Mouse (Mus musculus) midbrain, embryonic 13.5 days (tissue): ENCODE measurements around the gene Crip2. TPM values are rescaled to one million over a fixed set of nuclear protein-coding genes. Genes with fewer than 3 reads are reported as not detected.

Experiments used
- ATAC-seq: fragments of 200-750 bp; cut with Nextera tagmentation; 2 replicates; pipeline ENCODE4 v1.8.0; 2017; ENCODE audit warnings: mild to moderate bottlenecking, moderate TSS enrichment, moderate library complexity
- H3K27ac ChIP-seq: fragments of 300-500 bp; sonication (generic); 2 replicates; pipeline ENCODE4 v1.5.1; 2015; ENCODE audit warnings: inconsistent platforms, mild to moderate bottlenecking, moderate library complexity
- H3K27me3 ChIP-seq: fragments of 300-500 bp; sonication (generic); 2 replicates; pipeline ENCODE4 v1.6.1; 2015; ENCODE audit warnings: mild to moderate bottlenecking, inconsistent platforms
- H3K36me3 ChIP-seq: fragments of 300-500 bp; sonication (generic); 2 replicates; pipeline ENCODE4 v1.6.1; 2015; ENCODE audit warnings: mild to moderate bottlenecking, inconsistent platforms
- H3K4me1 ChIP-seq: fragments of 300-500 bp; sonication (generic); replicated peaks from 2 replicates; pipeline ENCODE4 v1.6.1; 2015; ENCODE audit warnings: inconsistent platforms
- H3K4me2 ChIP-seq: fragments of 300-500 bp; sonication (generic); replicated peaks from 2 replicates; pipeline ENCODE4 v1.6.1; 2015; ENCODE audit warnings: moderate library complexity, mild to moderate bottlenecking, inconsistent platforms
- H3K4me3 ChIP-seq: fragments of 300-500 bp; sonication (generic); replicated peaks from 2 replicates; pipeline ENCODE4 v1.5.1; 2015; ENCODE audit warnings: mild to moderate bottlenecking, inconsistent platforms
- H3K9ac ChIP-seq: fragments of 300-500 bp; sonication (generic); replicated peaks from 2 replicates; pipeline ENCODE4 v1.6.1; 2015; ENCODE audit warnings: mild to moderate bottlenecking, inconsistent platforms
- H3K9me3 ChIP-seq: fragments of 300-500 bp; sonication (generic); 2 replicates; pipeline ENCODE4 v1.6.1; 2016; ENCODE audit warnings: mild to moderate bottlenecking, inconsistent platforms
- WGBS: fragments of 180-500 bp; shearing (Covaris S2); methylation state at CpG from one replicate; pipeline ENCODE4 v1.1.7; 2015; 5-methylcytosine and 5-hydroxymethylcytosine counted together
- polyA plus RNA-seq: library from polyadenylated mRNA; unstranded; fragments of >200 nt; fragmentation: Nextera tagmentation; extraction: Ambion mirVana; gene quantifications from 2 replicates; pipeline ENCODE4 v1.2.1, GENCODE M21; 2015

Crip2 gene
- polyA plus RNA-seq, 1 experiment from 2014 or later, result 360 TPM

DNA sequence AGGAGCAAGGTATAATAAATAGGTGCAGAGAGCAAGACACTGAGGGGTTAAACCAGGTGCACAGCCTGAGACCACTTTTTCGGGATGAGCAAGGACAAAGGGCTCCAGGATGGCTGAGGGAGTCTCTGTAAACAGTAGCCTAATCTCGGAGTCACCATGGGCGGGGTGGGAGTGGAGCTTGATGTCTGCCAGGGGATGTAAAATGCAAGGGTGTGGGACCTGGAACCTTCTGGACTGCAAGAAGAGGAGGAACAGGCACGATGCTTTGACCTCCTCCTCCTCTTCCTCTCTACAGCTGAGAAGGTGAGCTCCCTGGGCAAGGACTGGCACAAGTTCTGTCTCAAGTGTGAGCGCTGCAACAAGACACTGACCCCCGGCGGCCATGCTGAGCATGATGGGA is 3.1 kb downstream of the Crip2 start:
- no peak for ATAC-seq
- H3K9me3 ChIP-seq, result no peaks in the 10 kb centered on the region
- H3K4me1 ChIP-seq, result peaks cover 58% of the 10 kb centered on the region

DNA sequence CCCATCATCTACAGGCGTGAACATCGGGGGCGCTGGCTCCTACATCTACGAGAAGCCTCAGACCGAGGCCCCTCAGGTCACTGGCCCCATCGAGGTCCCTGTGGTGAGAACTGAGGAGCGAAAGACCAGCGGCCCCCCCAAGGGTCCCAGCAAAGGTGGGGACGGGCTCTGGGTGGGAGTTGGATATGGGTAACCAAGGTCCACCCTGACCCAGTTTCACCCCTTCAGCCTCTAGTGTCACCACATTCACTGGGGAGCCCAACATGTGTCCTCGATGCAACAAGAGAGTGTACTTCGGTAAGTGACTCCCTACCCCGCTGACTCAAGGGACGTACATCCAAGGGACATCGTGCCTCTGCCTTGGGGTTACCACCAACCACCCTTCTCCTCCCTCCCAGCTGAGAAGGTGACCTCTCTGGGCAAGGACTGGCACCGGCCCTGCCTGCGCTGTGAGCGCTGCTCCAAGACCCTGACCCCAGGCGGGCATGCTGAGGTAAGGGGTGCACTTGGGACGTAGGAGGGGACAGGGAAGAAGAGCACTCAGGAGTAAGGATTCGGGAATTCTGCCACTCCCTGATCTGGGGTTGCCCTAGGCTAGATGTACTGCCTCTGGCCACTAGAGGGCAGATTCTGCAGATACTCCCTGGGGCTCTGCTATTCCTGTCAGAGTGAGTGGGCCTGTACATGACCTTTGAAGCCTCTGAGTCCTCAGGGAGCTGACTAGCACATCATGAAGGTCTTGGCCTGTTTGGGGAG is 4.1 kb downstream of the Crip2 start:
- Histone ChIP-seq H3K9ac (no peak overlapping the region), H3K4me3 (no peak overlapping the region), H3K36me3 (peaks cover 25% of the 10 kb centered on the region), H3K4me1 (peaks cover 55% of the 10 kb centered on the region), H3K4me2 (no peak overlapping the region), H3K9me3 (no peaks in the 10 kb centered on the region), H3K27me3 (peaks cover 5% of the 10 kb centered on the region; the same call in 1 of the 2 replicates), H3K27ac (no peak overlapping the region)
- ATAC-seq, result no peak
- WGBS, result 85% methylated on average over 20 of the region's 20 CpGs

More for the DNA sequence above, 3.1 kb downstream of the Crip2 start:
- Histone ChIP-seq H3K4me3 (peak overlapping the region; percentile 74), H3K27me3 (no peaks in the 10 kb centered on the region; the same call in 1 of the 2 replicates), H3K4me2 (peak overlapping the region; percentile 82), H3K27ac (0 out of 2 replicates have a peak overlapping the region, but pooled peaks have one; percentile 52), H3K9ac (peak overlapping the region; percentile 81), H3K36me3 (peaks cover 30% of the 10 kb centered on the region)
- WGBS, result 64% methylated on average over 7 of the region's 7 CpGs

DNA sequence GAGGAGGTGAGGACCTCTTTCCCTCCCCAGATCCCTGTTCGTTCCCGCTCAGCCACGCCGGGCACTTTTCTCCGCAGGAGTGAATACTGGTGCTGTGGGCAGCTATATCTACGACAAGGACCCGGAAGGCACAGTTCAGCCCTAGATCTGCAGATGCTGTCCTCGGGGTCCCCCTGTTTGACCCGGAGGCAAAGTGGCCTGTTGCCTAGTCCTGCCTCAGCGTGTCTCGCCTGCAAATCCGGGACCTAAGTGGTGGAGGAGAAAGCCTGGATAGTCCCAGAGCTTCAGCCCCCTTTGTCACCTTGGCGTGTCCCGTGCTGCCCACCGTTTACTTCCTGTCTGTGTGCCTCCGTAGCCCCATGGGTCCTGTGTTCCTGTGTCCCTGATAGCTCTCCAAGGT is 4.8 kb downstream of the Crip2 start:
- no peaks in the 10 kb centered on the region for H3K9me3 ChIP-seq
- H3K4me1 ChIP-seq, result peaks cover 48% of the 10 kb centered on the region
- WGBS, result 95% methylated on average over 16 of the region's 16 CpGs
- peaks cover 25% of the 10 kb centered on the region for H3K36me3 ChIP-seq
- H3K4me2 ChIP-seq, result no peak overlapping the region
- no peak for ATAC-seq
- H3K27me3 ChIP-seq, result peaks cover 5% of the 10 kb centered on the region; the same call in 1 of the 2 replicates
- no peak overlapping the region for H3K27ac ChIP-seq
- no peak overlapping the region for H3K4me3 ChIP-seq
- no peak overlapping the region for H3K9ac ChIP-seq

DNA sequence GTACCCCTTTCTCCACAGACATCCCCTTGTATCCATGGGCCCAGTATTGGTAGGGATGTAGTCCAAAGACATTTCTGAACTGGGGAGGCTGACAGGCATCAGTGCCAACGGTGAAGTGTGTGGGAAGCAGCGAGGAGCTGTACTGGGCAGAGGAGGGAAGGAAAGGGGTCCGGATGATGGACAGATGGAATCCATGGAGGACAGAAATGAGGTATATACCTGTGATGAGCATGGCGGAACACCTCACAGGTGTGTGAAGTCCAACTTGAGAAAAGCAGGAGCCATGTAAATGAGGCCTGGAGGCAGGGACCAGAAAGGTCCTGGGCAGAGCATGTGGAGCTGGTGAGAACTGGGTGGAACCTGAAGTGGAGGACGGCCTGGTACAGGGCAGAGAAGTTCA is 5.6 kb downstream of the Crip2 start:
- ATAC-seq, result 0 out of 2 replicates have a peak, but pooled peaks have one; percentile 4
- Histone ChIP-seq H3K36me3 (peaks cover 25% of the 10 kb centered on the region), H3K4me2 (no peak overlapping the region), H3K9ac (no peak overlapping the region), H3K9me3 (no peaks in the 10 kb centered on the region), H3K4me3 (no peak overlapping the region), H3K27ac (no peak overlapping the region), H3K4me1 (peaks cover 47% of the 10 kb centered on the region), H3K27me3 (peaks cover 11% of the 10 kb centered on the region)
- WGBS, result 86% methylated on average over 5 of the region's 5 CpGs

DNA sequence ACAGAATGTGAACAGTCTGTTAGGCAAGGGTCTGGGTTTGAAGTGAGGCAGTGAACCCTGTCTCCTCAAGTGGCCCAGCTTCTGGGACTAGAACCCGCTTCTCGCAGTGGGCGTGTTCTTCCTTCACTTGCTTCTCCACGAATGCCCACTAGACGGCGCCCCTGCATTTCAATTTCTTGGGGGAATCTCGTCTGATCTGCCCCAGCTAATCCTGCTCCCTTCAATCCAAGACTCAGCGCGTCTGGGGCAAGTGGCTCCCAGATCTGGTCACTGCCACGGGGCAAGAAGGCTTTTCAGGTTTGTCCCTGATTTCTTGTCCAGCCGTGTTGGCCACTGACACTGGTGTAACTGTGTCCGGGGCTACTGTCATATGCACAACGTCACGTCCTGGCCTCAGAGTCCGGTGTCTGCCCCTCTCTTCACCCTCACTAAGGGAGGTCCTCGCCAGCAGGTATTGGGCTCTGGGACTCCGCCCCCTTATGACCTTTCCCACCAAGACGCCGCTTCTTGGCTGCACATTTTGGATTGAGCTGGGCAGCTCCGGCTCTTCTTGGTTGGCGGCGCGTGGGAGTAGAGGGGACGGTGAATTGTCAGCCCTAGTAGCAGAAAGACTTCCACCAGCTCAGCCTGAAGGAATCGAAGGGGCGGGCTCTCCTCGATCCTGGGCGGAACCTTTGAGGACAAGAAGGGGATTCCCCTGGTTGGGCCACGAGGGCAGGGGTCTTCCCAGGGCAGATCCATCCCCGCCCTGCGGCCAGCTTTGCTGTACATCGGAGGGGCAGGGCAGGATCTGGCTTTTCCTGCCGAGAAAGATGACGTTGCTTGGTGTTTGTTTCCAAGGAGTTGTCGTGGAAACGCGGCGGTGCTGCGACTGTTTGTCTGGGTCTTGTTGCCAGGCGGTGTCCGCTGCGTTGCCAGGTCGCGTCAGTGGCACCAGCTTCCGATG is 6.3 kb downstream of the Crip2 start, which contains the start of gene Crip1:
Gene Crip1, plus strand, starts transcription at position 205 of the 946 bp plus-strand sequence.
- ATAC-seq, result peak; percentile 18
- H3K9me3 ChIP-seq, result no peaks in the 10 kb centered on the region
- H3K27me3 ChIP-seq, result peaks cover 18% of the 10 kb centered on the region
- H3K4me3 ChIP-seq, result no peak within 1 kb of the TSS; the same call in 1 of the 2 replicates
- H3K9ac ChIP-seq, result no peak within 1 kb of the TSS
- no peak within 1 kb of the TSS; the same call in 1 of the 2 replicates for H3K27ac ChIP-seq
- peak within 1 kb of the TSS; percentile 38 for H3K4me2 ChIP-seq
- H3K4me1 ChIP-seq, result peaks cover 42% of the 10 kb centered on the region
- WGBS, result 8% methylated on average over 45 of the region's 45 CpGs
- peaks cover 25% of the 10 kb centered on the region for H3K36me3 ChIP-seq

DNA sequence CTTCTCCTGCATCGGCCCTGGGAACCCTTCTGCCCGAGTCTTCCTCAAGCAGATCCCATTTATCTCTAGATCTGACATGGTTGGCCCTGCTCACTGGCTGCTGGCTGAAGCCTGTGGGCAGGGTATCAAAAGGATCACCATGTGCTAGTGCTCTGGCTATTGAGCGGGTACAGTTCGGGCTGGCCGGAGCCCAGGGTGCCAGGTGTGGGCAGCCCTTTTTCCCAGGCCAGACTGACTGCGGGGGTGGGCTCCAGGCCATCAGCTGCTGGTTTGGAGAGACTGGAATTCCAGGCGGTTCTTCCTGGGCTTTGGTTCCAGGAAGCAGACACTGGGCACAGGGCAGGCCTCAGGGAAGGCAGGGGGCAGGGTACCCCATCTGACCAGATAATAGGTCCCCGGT is 7.4 kb downstream of the Crip2 start:
- Histone ChIP-seq H3K9ac (no peak overlapping the region), H3K4me2 (no peak overlapping the region), H3K4me1 (peaks cover 42% of the 10 kb centered on the region), H3K4me3 (no peak overlapping the region), H3K27me3 (peaks cover 29% of the 10 kb centered on the region), H3K9me3 (no peaks in the 10 kb centered on the region), H3K36me3 (peaks cover 25% of the 10 kb centered on the region), H3K27ac (no peak overlapping the region)
- 88% methylated on average over 8 of the region's 8 CpGs for WGBS
- no peak for ATAC-seq

DNA sequence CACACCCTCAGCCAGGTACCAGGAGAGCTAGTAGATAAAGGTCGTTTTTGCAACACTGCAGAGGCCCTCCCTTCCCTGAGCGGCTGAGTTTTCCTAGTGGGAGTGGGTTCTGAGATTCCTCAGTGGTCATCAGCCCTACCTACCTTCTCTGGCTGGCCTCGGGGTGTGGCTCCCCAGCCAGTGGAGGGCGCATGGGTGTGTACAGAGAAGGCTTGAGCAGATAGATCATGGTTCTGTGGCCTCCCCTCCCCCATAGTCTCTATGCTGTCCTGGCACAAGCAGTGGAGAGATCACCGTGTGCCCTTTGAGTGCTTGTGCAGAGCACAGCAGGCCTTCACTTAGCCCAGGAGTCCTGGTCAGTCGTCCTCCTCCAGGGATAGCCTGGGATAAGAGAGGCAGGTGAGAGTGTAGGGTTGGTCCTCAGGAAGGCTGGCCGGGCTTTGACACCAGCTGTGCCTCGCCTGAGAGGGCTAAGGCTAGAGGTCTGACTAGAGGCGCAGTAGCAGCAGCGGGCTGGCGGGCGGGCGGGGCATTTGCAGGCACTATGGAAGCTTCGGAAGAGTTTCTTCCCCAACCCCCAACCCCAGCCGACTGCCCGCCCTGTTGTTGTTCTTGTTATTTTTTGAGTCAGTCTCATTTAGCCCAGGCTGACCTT is 8.5 kb downstream of the Crip2 start:
- Histone ChIP-seq H3K27ac (no peak overlapping the region), H3K4me3 (no peak overlapping the region), H3K9ac (no peak overlapping the region), H3K9me3 (no peaks in the 10 kb centered on the region), H3K4me1 (peaks cover 31% of the 10 kb centered on the region), H3K36me3 (peaks cover 23% of the 10 kb centered on the region), H3K27me3 (peaks cover 39% of the 10 kb centered on the region), H3K4me2 (no peak overlapping the region)
- ATAC-seq, result no peak
- 34% methylated on average over 16 of the region's 16 CpGs for WGBS

DNA sequence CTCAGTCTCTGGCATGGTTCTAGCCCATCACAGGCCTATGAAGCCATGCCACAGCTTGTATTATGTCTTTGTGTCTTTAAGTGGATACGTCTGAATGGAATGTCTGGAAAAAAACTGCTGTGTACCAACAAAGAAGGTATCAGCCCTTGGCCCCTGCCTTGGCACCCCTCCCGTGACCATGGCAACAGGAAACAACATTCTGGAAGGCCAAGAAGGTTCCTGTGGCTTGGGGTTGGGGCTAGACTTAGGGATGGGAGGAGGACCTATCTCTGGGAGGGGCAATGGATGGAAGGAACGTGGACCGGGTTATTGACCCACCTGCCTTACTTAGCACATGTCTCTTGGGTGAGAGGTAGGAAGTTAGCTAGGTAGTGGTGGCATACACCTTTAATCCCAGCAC is 9.3 kb downstream of the Crip2 start:
- H3K9ac ChIP-seq, result no peak overlapping the region
- no peaks in the 10 kb centered on the region for H3K9me3 ChIP-seq
- H3K4me1 ChIP-seq, result peaks cover 31% of the 10 kb centered on the region
- H3K36me3 ChIP-seq, result peaks cover 15% of the 10 kb centered on the region
- no peak for ATAC-seq
- WGBS, result 55% methylated on average over 4 of the region's 4 CpGs
- peaks cover 47% of the 10 kb centered on the region for H3K27me3 ChIP-seq
- H3K4me2 ChIP-seq, result no peak overlapping the region
- no peak overlapping the region for H3K27ac ChIP-seq
- H3K4me3 ChIP-seq, result no peak overlapping the region

DNA sequence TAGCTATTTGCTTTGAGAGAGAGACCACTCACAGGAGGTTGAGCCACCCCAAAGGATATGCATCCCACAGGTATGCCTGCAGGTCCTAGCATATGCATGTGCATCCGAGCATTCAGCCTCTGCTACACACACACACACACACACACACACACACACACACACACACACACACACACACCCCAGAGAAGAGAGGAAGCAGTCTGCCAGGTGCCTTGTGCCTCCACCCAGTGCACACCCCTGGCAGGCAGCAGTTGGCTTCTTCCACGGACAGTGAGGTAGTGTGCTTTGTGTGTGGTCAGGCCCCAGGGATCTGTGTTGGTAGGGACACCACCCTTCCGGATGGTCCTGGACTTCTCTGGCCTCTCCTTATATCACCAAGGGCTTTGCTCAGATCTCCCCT is 9.9 kb downstream of the Crip2 start:
- peaks cover 33% of the 10 kb centered on the region for H3K4me1 ChIP-seq
- 80% methylated on average over 3 of the region's 3 CpGs for WGBS
- H3K9ac ChIP-seq, result no peak overlapping the region
- no peak for ATAC-seq
- peaks cover 10% of the 10 kb centered on the region for H3K36me3 ChIP-seq
- no peak overlapping the region for H3K27ac ChIP-seq
- H3K27me3 ChIP-seq, result peaks cover 49% of the 10 kb centered on the region
- no peaks in the 10 kb centered on the region for H3K9me3 ChIP-seq
- H3K4me3 ChIP-seq, result no peak overlapping the region
- H3K4me2 ChIP-seq, result no peak overlapping the region

DNA sequence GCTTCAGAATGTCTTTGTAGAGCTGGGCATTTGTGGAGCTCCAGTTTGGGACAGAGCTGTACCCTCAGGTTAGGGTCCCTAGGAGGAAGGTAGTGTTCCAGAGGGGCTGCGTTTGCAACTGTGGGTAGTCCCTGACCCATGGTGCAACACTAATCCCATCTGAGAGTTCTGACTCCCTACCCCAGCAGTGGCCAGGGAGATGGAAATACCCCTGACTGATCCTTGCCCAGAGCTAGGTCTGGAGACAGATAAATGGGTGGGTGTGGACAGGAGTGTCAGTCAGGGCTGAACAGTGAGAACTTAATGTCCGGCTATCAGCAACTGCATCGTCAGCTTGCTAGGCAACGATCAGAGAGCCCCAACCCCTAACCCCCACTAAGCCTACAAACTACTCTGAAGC is 10.6 kb downstream of the Crip2 start:
- H3K36me3 ChIP-seq, result peaks cover 3% of the 10 kb centered on the region; the same call in 1 of the 2 replicates
- H3K27ac ChIP-seq, result no peak overlapping the region
- WGBS, result 90% methylated on average over 4 of the region's 4 CpGs
- H3K9me3 ChIP-seq, result no peaks in the 10 kb centered on the region
- peaks cover 39% of the 10 kb centered on the region for H3K4me1 ChIP-seq
- H3K4me2 ChIP-seq, result no peak overlapping the region
- ATAC-seq, result no peak
- H3K27me3 ChIP-seq, result peaks cover 49% of the 10 kb centered on the region
- no peak overlapping the region for H3K4me3 ChIP-seq
- no peak overlapping the region for H3K9ac ChIP-seq

DNA sequence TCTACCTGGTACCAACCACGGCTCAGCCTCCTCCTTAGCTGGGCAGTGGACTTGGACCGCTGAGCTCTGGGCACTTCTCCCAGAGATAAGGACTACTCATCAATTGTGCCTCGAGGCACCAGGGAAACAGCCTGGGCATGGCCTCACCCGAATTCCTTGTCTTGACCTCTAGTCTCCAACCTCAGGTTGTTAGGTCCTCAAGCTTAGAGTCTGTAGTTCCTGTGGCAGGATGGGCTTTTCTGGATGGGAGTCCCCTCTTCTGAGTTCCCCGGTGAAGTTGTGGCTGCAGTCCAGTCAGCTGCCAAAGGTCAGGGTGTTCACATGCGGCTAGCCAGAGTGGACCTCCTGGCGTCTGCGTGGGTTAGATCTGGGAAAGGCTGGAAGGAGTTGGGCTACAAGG is 11.0 kb downstream of the Crip2 start:
- no peak overlapping the region for H3K9ac ChIP-seq
- no peak overlapping the region for H3K4me3 ChIP-seq
- no peaks in the 10 kb centered on the region for H3K9me3 ChIP-seq
- no peak for ATAC-seq
- no peak overlapping the region; the same call in 1 of the 2 replicates for H3K4me2 ChIP-seq
- no peaks in the 10 kb centered on the region for H3K36me3 ChIP-seq
- H3K27ac ChIP-seq, result no peak overlapping the region
- peaks cover 49% of the 10 kb centered on the region for H3K27me3 ChIP-seq
- H3K4me1 ChIP-seq, result peaks cover 40% of the 10 kb centered on the region
- 77% methylated on average over 8 of the region's 8 CpGs for WGBS
